Mouse (Mus musculus) frontal cortex, postnatal 14 days (tissue): Measurements from ENCODE around the gene Spata6.

Experiments used
- DNase-seq, 2 experiments: peaks; one replicate each; pipeline ENCODE4 v3.0.0; 2022; ENCODE audit warnings: low spot score in 2 of 2

Spata6 gene

GRCm38 (mm10) chr4:111838882-111839281 is 119.1 kb downstream of the Spata6 start:
- no peak for DNase-seq

GRCm38 (mm10) chr4:111852626-111853025 is 132.8 kb downstream of the Spata6 start:
- DNase-seq: no peak

- peak in 1 of 2 experiments; percentile 31 for DNase-seq
Observed at GRCm38 (mm10) chr4:111866701-111867100, 146.9 kb downstream of the Spata6 start.

GRCm38 (mm10) chr4:111867743-111868401 is 148.1 kb downstream of the Spata6 start:
- no peak for DNase-seq
